Mouse (Mus musculus) spleen, adult 12 weeks (tissue): ENCODE data around the gene Ccdc121.

ENCODE experiments used
- DNase-seq: peaks from one replicate; pipeline ENCODE4 v3.0.0; 2022; ENCODE audit warnings: low spot score

Gene Ccdc121

DNA sequence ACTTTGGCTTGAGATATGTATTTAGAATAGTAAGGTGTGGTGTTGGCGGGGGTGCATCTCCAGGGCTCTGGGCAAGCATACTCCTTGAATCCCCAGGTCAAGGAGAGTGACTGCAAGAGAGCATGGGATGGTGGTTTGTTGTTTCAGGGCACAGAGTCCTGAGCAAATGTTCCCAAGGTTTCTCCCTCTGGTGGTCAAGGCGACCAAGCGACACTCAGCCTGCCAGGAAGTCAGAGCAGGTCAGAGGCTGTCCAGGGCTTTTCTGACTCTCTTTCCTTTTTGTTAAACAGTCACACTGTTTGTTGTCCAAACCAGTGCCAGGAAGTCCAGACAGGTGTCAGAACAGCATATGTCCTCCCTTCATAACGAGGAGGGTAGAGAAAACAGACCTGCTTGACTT lies at the start of gene Ccdc121:
Gene Ccdc121 (minus strand): TSS at position 145 of the 400 bp plus-strand sequence.
- no peak for DNase-seq

DNA sequence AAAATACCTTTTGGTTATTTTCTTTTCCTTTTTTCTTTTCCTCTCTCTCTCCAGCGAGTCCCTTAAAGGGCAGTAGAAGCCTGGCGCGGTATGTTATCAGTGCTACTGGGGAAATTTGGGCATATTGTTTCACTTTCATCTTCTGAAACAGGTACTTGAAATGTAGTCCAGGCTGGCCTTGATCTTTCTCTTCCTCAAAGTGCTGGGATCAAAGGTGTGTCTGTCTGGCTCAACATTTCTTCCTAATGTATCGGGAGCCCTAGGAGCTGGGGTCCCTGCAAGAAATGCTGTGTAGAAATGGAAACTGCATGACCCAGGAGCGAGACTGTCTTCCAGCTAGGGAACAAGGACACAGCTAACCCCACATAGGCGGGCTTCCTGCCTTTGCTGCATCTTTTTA lies 49.1 kb upstream of the Ccdc121 start:
- DNase-seq: no peak

- no peak for DNase-seq
These were observed 48.4 kb upstream of the Ccdc121 start for GRCm38 (mm10) chr1:181559655-181560054.

DNA sequence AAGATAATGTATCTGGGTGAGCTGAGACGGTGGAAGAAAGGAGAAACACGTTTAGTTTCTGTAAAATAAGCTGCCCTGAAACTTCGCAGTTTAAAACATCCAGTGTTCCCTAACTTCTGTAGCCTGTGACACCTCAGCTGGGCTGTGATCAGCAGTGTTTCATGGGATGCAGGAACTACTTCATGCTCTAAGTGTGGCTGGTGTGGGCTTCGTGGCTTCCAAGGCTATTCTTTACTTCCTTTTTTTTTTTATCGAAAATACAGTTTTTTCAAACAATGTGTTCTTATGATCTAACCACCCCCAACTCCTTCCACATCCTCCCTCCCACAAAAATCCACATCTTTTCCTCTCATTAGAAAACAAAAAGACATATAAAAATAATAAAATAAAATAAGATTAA lies 44.2 kb upstream of the Ccdc121 start:
- no peak for DNase-seq

DNA sequence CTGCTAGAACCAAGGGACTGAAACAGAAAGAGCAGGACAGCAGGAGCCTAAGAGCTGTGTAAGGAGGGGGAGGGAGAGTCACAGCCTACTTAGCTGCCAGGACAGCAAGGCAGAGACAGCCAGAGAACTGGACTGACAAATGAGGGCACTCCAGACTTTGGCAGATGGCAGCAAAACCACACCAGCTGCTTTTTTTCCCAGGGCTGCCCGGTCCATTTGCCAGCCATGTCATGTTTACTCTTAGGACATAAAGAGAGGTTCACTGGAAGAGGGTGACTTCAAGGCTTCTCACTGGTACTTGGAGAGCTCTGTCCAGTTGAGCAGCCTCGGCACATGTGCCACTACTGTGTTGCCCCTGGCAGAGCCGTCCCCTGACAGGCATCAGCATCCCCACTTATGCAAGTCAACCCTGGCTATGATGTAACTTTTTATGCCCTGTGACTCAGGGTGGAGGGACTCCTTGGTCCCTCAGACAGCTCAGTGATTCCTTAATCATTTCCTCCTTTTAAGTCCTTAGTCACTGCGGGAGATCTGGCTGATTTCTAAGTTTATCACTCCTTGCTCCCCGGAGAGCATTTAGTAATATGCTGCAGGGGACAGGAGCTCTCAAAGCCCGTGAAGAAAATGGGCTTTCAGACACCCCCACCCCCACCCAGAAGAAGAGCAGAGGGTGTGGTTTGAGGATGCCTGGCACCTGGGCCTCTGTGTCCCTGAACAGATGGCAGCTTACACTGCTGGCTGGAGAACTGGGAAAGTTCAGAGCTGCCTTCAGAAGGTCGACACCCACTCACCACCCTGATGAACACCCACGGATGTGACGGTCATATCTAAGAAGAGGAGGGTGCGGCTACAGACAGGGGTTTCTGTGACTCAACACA lies 41.5 kb upstream of the Ccdc121 start:
- no peak for DNase-seq

- no peak for DNase-seq
These were observed 39.6 kb upstream of the Ccdc121 start for GRCm38 (mm10) chr1:181550826-181551225.

- DNase-seq: no peak
These were observed 38.7 kb upstream of the Ccdc121 start for GRCm38 (mm10) chr1:181549987-181550386.

- peak; percentile 13 for DNase-seq
These were observed 34.0 kb upstream of the Ccdc121 start for GRCm38 (mm10) chr1:181545044-181545772.

DNA sequence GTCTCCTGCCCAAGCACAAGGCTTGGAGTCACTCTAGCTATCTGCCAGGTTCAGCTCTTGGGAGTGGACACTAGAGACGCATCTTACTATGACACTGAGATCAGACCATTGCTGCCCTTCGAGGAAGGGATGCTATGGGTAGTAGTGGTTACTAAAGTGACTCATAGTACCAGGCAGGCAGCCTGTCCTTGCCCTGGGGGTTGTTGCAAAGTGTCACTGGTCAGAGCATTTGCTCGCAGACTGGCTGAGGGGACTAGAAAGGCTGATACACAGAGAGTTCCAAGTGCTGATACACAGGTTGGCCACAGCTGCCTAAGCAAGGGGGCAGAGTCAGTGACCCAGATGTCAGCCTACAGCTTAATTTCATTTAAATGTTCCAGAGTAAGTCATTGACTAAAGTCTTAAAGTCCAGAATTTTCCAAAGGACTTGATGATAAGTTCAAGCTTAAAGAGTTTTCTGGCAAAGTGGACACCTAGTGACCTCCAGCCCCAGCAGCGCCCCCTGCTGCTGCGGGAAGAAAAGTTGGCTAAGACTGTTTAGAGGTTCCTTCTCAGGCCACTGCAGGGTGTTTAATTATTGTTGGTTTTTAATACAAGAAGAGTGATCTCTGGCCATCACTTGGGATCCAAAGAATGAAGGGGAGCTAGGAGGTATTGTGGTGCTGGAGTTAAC lies 32.6 kb upstream of the Ccdc121 start:
- DNase-seq: no peak

DNA sequence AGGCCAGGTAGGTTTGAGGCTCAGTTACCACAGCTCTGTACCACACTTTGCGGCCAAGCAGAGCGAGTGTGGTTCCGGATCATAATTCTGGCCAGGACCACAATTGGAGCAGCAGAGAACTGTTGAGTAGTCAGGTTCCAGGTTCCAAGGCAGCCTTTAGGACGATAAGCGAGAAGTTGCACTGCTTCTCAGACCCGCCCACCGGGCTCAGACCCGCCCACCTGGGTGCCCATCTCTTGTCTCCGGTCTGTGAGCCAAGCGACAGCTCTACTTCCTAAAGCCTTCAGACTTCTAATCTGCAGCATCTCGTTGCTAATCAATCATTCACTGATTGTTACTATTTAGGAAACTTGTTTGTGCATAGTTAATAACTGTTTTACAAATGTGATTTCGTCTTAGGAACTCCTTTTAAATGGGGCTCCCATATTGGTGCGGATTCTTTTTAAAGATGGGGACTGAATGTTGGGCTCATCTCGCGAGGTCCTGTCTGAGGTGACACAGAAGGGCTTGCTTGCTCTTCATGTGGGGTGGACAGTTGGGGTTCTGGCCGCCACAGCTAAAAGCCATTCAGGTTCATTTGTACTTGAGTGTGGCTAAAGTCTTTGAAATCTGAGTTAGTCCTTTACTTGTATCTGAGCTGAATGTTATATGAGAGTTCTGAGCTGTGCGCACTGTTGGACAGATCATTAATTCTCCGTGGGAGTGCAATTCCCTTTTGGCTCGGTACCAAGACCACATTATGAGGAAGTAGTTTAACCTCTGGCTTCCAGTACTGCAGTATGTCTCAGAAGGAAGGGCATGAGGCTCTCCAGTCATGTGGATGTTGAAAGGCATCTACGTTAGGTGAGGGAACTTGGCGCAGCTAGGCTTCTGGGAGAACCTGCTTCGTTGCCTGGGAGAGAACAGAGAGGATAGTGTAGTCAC lies 28.9 kb upstream of the Ccdc121 start:
- no peak for DNase-seq

- no peak for DNase-seq
These were observed 26.6 kb upstream of the Ccdc121 start for GRCm38 (mm10) chr1:181537627-181538525.

DNA sequence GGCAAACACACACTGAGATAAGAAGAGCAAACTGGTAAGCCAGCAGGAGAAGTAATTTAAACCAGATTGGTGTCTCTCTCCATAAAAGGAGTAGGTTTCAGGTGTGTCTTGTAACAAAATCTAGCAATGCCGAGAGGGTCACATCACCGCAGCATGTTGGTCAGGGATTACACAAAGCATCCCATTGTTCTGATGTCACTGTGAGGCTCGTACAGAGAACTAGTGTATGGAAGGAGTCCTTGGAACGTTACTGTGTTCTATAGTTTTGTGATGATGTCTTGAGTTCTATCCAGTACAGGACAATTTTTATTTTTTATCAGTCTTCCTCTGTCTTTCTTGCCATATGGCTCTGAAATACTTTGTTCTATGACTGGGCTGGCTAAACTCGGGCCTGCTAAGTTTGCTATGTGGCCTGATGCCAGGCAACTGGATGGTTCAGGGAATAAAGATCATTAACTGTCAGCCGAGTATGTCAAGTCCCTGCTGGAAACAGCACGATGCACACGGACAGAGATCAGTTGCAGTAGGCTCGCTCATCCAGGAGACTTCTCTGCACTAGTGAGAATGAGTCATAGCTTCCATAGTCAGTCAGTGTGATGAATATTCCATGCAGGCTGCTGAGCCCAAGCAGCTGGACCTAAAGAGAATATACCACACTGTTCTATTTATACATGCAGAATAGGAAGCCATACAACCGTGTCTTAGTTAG lies 24.1 kb upstream of the Ccdc121 start:
- DNase-seq: no peak

- no peak for DNase-seq
These were observed 18.1 kb upstream of the Ccdc121 start for GRCm38 (mm10) chr1:181529368-181529767.

DNA sequence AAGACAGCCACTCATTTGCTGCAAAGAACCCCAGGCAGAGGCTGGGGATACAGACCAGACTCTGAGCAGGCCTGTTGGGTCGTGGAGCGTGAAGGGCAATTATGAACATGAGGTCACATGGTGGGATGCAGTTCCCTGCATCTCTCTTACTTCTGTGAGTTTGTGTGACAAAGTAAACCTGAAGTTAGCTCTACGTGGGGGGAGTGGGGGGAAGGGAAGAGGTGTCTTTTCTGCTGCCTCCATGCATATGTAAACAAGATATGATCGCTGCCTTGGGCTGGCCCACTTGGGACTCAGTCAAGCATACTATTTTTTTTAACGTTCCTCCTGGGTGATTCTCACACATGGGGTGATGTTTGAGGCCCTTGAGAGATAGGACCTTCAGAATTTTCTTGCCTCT lies 14.7 kb upstream of the Ccdc121 start:
- no peak for DNase-seq

- DNase-seq: no peak
These were observed 12.6 kb upstream of the Ccdc121 start for GRCm38 (mm10) chr1:181523831-181524230.

- DNase-seq: no peak
These were observed 10.3 kb upstream of the Ccdc121 start for GRCm38 (mm10) chr1:181521401-181522091.

DNA sequence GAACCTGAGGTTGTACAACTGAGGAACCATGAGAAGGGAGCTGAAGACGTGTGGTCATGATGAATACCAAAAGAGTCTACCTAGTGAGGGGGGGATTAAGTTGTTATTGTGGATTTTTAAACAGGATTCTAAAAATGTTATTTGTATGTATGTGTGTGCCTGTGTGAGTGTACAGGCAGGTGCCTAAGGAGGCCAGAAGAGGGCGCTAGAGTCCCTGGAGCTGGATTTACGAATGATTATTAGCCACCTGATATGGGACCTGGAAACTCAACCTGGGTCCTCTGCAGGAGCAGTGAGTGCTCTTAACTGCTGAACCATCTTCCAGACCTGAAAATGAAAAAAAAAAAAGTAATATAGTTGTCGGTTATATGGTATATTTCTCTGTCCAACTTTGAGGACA lies 7.9 kb upstream of the Ccdc121 start:
- no peak for DNase-seq

DNA sequence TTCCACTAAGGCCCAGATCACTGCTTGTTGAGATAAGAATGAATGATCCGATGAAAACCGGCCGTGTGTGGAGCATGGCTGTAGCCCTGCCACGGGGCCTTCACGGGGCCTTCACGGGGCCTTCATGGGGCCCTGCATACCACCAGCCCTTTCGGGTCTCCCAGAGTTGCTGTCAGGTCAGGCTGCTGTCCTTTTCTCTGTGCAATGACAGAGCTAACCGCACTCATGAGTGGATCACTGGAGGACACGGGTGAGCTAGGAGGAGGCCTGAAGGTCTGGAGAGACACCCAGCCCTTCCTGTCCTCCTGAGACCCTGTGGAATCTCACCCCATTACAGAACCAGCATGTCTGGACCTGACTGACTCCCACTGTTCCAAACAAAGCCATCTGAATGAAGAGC lies 6.8 kb upstream of the Ccdc121 start:
- DNase-seq: no peak

DNA sequence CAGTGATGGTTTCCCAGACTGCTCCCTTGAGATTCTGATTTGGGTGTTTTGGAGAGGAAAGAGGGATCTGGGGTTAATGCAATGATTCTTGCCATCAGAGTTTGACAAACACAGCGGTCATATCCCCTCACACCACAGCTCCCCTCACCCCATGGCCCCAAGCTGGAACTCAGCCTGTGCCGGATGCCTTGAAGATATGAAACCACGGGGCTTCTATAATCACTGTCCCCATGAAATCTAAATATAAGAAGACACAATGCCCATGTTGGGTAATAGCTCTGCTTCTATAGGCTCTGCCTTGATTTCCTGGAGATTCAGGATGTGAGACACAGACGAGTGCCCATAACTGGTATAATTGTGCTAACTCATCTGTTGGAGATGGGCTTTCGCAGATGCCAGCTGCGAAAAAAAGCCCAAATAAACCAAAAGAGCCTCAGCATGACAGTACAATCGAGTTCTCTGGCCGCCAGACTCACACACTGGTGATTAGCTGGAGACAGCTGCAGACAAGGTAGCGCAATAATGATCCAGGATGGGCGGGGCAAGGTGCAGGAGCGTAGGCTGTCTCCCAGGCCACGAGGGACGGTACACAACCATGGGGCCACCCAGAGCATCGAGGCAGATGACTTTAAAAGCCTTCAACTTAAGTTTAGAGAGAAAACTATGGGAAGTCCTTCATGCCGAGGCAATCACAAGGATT lies 1.3 kb upstream of the Ccdc121 start:
- DNase-seq: no peak
